9 mouse cellular contexts compared by ENCODE assay signal in the genomic region with DNA sequence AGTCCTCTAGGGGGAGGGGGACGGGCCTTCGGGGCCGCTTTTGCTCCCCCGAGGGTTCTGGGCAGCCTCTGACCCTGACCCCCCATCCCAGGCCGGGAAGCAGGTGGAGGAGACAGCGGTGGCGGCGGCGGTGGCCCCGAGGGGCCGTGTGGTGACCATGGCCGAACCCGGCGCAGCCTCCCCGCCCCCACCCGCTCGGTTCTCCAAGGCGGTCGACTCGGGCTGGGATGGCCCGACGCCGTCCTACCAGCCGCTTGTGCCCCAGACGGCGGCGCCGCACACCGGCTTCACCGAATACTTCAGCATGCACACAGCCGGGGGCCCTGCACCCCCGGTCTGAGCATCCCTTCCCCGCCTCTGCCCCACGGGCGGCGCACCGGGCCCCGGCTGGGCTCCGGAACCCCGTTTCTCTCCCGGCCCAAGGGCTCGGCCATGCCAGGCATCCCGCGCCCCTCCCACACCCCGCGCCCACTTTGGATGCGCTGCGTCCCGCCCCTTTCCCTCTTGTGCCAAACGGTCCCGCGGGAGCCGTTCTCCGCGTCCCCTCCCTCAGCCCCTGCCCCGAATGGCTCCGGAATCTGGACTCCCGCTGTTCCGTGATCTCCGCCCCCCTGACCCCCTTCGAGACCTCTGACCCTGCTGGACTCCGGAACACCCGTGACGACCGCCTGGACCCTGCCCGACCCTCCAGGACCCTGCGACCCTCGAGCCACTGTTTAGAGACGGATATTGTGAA. TPM values are rescaled to one million over a fixed set of nuclear protein-coding genes. Genes with fewer than 3 reads are reported as not detected.
DNase-seq lines count a peak whose midpoint lies in the region; ATAC-seq and TF ChIP-seq lines count a peak whose summit lies in the region.
"Had no signal": no experiment of that assay in that cellular context is flagged by ENCODE, and none has a peak within 500 bp of the region (broad histone marks: within the 10 kb centered on the region; RNA-seq: fewer than 3 reads in every experiment).

No protein-coding gene starts in this region.

- peaks cover 6% of the 10 kb centered on the region; the same call in 1 of the 2 replicates for H3K4me1 ChIP-seq in embryonic facial prominence, embryonic 14.5 days (ENCODE audit: control insufficient read depth, insufficient read depth, low read length)
- 0 out of 2 replicates have a peak, but pooled peaks cover 4% of the 10 kb centered on the region for H3K4me1 ChIP-seq in intestine, postnatal 0 days (replicated peaks; ENCODE audit: control insufficient read depth, insufficient read depth, low read length)
- peaks cover 29% of the 10 kb centered on the region for H3K4me1 ChIP-seq in midbrain, embryonic 12.5 days

- intact Hi-C loops in left cerebral cortex, adult 2 months (cut with DNase I): loop anchor here (1.0 kb wide), 2 partner anchors 33 to 76 kb away; no protein-coding TSS in a partner anchor

- WGBS in embryonic facial prominence, embryonic 14.5 days: under 1% methylated on average over 56 of the region's 69 CpGs
- 1% methylated on average over 67 of the region's 69 CpGs for WGBS in intestine, postnatal 0 days
- under 1% methylated on average over 69 of the region's 69 CpGs for WGBS in midbrain, embryonic 12.5 days

- no peak for TF ChIP-seq CTCF in left cerebral cortex, adult 2 months (IDR thresholded peaks at IDR 0.05)
- no peak for TF ChIP-seq CTCF in intestine, postnatal 0 days (IDR thresholded peaks at IDR 0.05; ENCODE audit: low read depth)

- peak overlapping the region; percentile 40 for H3K4me3 ChIP-seq in left cerebral cortex, adult 2 months
- H3K4me3 ChIP-seq in embryonic facial prominence, embryonic 14.5 days (ENCODE audit: low read depth, low read length): peak overlapping the region; percentile 40
- H3K4me3 ChIP-seq in intestine, postnatal 0 days (ENCODE audit: low read depth, low read length): peak overlapping the region; percentile 70
- peak overlapping the region; percentile 44 for H3K4me3 ChIP-seq in midbrain, embryonic 12.5 days

- H3K27me3 ChIP-seq in embryonic facial prominence, embryonic 14.5 days (replicated peaks; ENCODE audit: control insufficient read depth, insufficient read depth, low read length): peaks cover 41% of the 10 kb centered on the region
- peaks cover 48% of the 10 kb centered on the region for H3K27me3 ChIP-seq in intestine, postnatal 0 days (replicated peaks; ENCODE audit: control insufficient read depth, insufficient read depth, low read length)
- peaks cover 57% of the 10 kb centered on the region for H3K27me3 ChIP-seq in midbrain, embryonic 12.5 days

- H3K9me3 ChIP-seq in embryonic facial prominence, embryonic 14.5 days (ENCODE audit: control insufficient read depth, low read length): no peaks in the 10 kb centered on the region
- no peaks in the 10 kb centered on the region for H3K9me3 ChIP-seq in intestine, postnatal 0 days (ENCODE audit: control insufficient read depth)
- no peaks in the 10 kb centered on the region for H3K9me3 ChIP-seq in midbrain, embryonic 12.5 days

- peak overlapping the region; percentile 63 for H3K9ac ChIP-seq in embryonic facial prominence, embryonic 14.5 days (ENCODE audit: low read depth, low read length)
- no peak overlapping the region for H3K9ac ChIP-seq in intestine, postnatal 0 days (ENCODE audit: low read depth, low read length)
- peak overlapping the region; percentile 52 for H3K9ac ChIP-seq in midbrain, embryonic 12.5 days (replicated peaks)

- H3K27ac ChIP-seq in left cerebral cortex, adult 2 months: peak overlapping the region; percentile 49; the same call in 1 of the 2 replicates
- no peak overlapping the region for H3K27ac ChIP-seq in embryonic facial prominence, embryonic 14.5 days (replicated peaks; ENCODE audit: low read depth, low read length)
- no peak overlapping the region for H3K27ac ChIP-seq in intestine, postnatal 0 days (ENCODE audit: low read depth, low read length)
- H3K27ac ChIP-seq in midbrain, embryonic 12.5 days (replicated peaks): no peak overlapping the region

- no peak for DNase-seq in left cerebral cortex, adult 2 months (ENCODE audit: extremely low spot score in 1 of 2, low spot score in 2 of 2)
- no peak for DNase-seq in left cerebral cortex, adult 11 months (ENCODE audit: low spot score)
- peak; percentile 72 for DNase-seq in R1 (ENCODE audit: low read depth, low spot score)
- no peak for DNase-seq in embryonic facial prominence, embryonic 14.5 days (ENCODE audit: low spot score)
- DNase-seq in c-Kit-positive CD71-positive TER-119-positive erythroid progenitor cells, embryonic 14.5 days (ENCODE audit: low spot score): no peak
- no peak for DNase-seq in left cerebral cortex, adult 9 months (ENCODE audit: low spot score in 2 of 2)

- no peaks in the 10 kb centered on the region for H3K36me3 ChIP-seq in embryonic facial prominence, embryonic 14.5 days (ENCODE audit: control insufficient read depth, insufficient read depth, low read length)
- no peaks in the 10 kb centered on the region for H3K36me3 ChIP-seq in intestine, postnatal 0 days (ENCODE audit: control insufficient read depth, insufficient read depth)
- no peaks in the 10 kb centered on the region for H3K36me3 ChIP-seq in midbrain, embryonic 12.5 days

- no peak for ATAC-seq in embryonic facial prominence, embryonic 14.5 days (ENCODE audit: low read depth)
- no peak for ATAC-seq in intestine, postnatal 0 days
- no peak for ATAC-seq in midbrain, embryonic 12.5 days (ENCODE audit: low FRiP score, low read depth)

- peak overlapping the region; percentile 81 for H3K4me2 ChIP-seq in embryonic facial prominence, embryonic 14.5 days (ENCODE audit: low read depth, low read length)
- peak overlapping the region; percentile 89 for H3K4me2 ChIP-seq in intestine, postnatal 0 days (replicated peaks; ENCODE audit: low read depth)
- peak overlapping the region; percentile 99 for H3K4me2 ChIP-seq in midbrain, embryonic 12.5 days (replicated peaks)

RNA-seq across cellular contexts. Expression of gene Megf8, which starts 1.5 kb away (rescaled TPM):
- 100 to 1,000 TPM; 110 to 115 TPM for total RNA-seq in left cerebral cortex, adult 2 months (2021)
- polyA plus RNA-seq in embryonic facial prominence, embryonic 14.5 days (2014; fragmentation: Nextera tagmentation; extraction: Ambion mirVana): 15.4 and 15.8 TPM in 2 replicates
- 3.4 and 3.8 TPM in 2 replicates for polyA plus RNA-seq in intestine, postnatal 0 days (2015; fragmentation: Nextera tagmentation; extraction: Ambion mirVana)
- polyA plus RNA-seq in midbrain, embryonic 12.5 days (2016; fragmentation: Nextera tagmentation; extraction: Ambion mirVana): 20.8 and 21.3 TPM in 2 replicates

RNA-seq across cellular contexts. Expression of gene Tmem145, which starts 9.6 kb away (rescaled TPM):
- 10 to 100 TPM; 51.8 to 59.3 TPM for total RNA-seq in left cerebral cortex, adult 2 months (2021)
- polyA plus RNA-seq in embryonic facial prominence, embryonic 14.5 days (2014; fragmentation: Nextera tagmentation; extraction: Ambion mirVana): 1.7 and 2.0 TPM in 2 replicates
- 0.69 and 0.92 TPM in 2 replicates for polyA plus RNA-seq in intestine, postnatal 0 days (2015; fragmentation: Nextera tagmentation; extraction: Ambion mirVana)
- polyA plus RNA-seq in midbrain, embryonic 12.5 days (2016; fragmentation: Nextera tagmentation; extraction: Ambion mirVana): 20.1 and 21.4 TPM in 2 replicates

RNA-seq across cellular contexts. Expression of gene Prr19, which starts 14.3 kb away (rescaled TPM):
- total RNA-seq in left cerebral cortex, adult 2 months (2021): under 1 TPM in 1 of 2 experiments, not detected in 1; 0.27 TPM
- polyA plus RNA-seq in embryonic facial prominence, embryonic 14.5 days (2014; fragmentation: Nextera tagmentation; extraction: Ambion mirVana): 0.77 and 1.3 TPM in 2 replicates
- polyA plus RNA-seq in intestine, postnatal 0 days (2015; fragmentation: Nextera tagmentation; extraction: Ambion mirVana): 0.12 TPM in 1 of 2 replicates, not detected in the other
- 1.3 and 1.7 TPM in 2 replicates for polyA plus RNA-seq in midbrain, embryonic 12.5 days (2016; fragmentation: Nextera tagmentation; extraction: Ambion mirVana)
- total RNA-seq: adrenal gland, postnatal 4 days had no signal

RNA-seq across cellular contexts. Expression of gene Pafah1b3, which starts 17.7 kb away (rescaled TPM):
- 10 to 100 TPM; 27.9 to 34.2 TPM for total RNA-seq in left cerebral cortex, adult 2 months (2021)
- 173 and 200 TPM in 2 replicates for polyA plus RNA-seq in embryonic facial prominence, embryonic 14.5 days (2014; fragmentation: Nextera tagmentation; extraction: Ambion mirVana)
- polyA plus RNA-seq in intestine, postnatal 0 days (2015; fragmentation: Nextera tagmentation; extraction: Ambion mirVana): 87.6 and 91.9 TPM in 2 replicates
- 399 and 410 TPM in 2 replicates for polyA plus RNA-seq in midbrain, embryonic 12.5 days (2016; fragmentation: Nextera tagmentation; extraction: Ambion mirVana)

RNA-seq across cellular contexts. Expression of gene Cic, which starts 48.0 kb away (rescaled TPM):
- 100 to 1,000 TPM; 215 to 228 TPM for total RNA-seq in left cerebral cortex, adult 2 months (2021)
- 48.8 and 49.0 TPM in 2 replicates for polyA plus RNA-seq in embryonic facial prominence, embryonic 14.5 days (2014; fragmentation: Nextera tagmentation; extraction: Ambion mirVana)
- 17.2 and 21.7 TPM in 2 replicates for polyA plus RNA-seq in intestine, postnatal 0 days (2015; fragmentation: Nextera tagmentation; extraction: Ambion mirVana)
- polyA plus RNA-seq in midbrain, embryonic 12.5 days (2016; fragmentation: Nextera tagmentation; extraction: Ambion mirVana): 39.4 and 40.8 TPM in 2 replicates
